Mouse (Mus musculus): ENCODE results near the gene Fam171a2. TPM values are rescaled to one million over a fixed set of nuclear protein-coding genes. Genes with fewer than 3 reads are reported as not detected.

Fam171a2 gene
- polyA plus RNA-seq, 2 experiments, result 0.17 to 1.6 TPM

GRCm38 (mm10) chr11:102407834-102408215, 39.7 kb downstream of the Fam171a2 start, which contains the start of gene Slc25a39:
Gene Slc25a39, minus strand, starts transcription at chr11:102407946.
- Histone ChIP-seq H3K4me3 (ENCODE audit: insufficient read depth in 1 of 2, low read depth in 2 of 2, low read length in 2 of 2) (peak within 1 kb of the TSS; percentile 68 to 86), H3K36me3 (replicated peaks; ENCODE audit: control insufficient read depth, insufficient read depth, low read depth) (peaks cover 30% of the 10 kb centered on the region), H3K9ac (replicated peaks) (peak within 1 kb of the TSS; percentile 99), H3K9me3 (ENCODE audit: control insufficient read depth, low read length) (no peaks in the 10 kb centered on the region), H3K27ac (peak within 1 kb of the TSS; percentile 97), H3K4me2 (ENCODE audit: low read depth) (peak within 1 kb of the TSS; percentile 99), H3K4me1 (replicated peaks; ENCODE audit: control insufficient read depth in 2 of 2, insufficient read depth in 2 of 2, low read length in 1 of 2) (peaks cover 26 to 33% of the 10 kb centered on the region in 2 experiments), H3K27me3 (ENCODE audit: control insufficient read depth, insufficient read depth, low read length) (no peaks in the 10 kb centered on the region)
- WGBS (ENCODE audit: insufficient replicate concordance), result 1% methylated on average over 19 of the region's 19 CpGs
- TF ChIP-seq EP300 (IDR thresholded peaks at IDR 0.05; ENCODE audit: low read depth) (no peak), CTCF (IDR thresholded peaks at IDR 0.05; ENCODE audit: low read depth) (peak; percentile 1; the same call in 1 of the 2 replicates)
- DNase-seq (ENCODE audit: low read depth in 3 of 3, low spot score in 3 of 3) (peak in 2 of 3 experiments; percentile 42 to 50), ATAC-seq (ENCODE audit: insufficient read depth) (peak; percentile 32; the same call in 1 of the 2 replicates)

- H3K9me3 ChIP-seq (ENCODE audit: control insufficient read depth, low read length), result no peaks in the 10 kb centered on the region
- peak overlapping the region; percentile 99 for H3K4me2 ChIP-seq (ENCODE audit: low read depth)
- under 1% methylated on average over 85 of the region's 85 CpGs for WGBS (ENCODE audit: insufficient replicate concordance)
- H3K4me3 ChIP-seq (ENCODE audit: insufficient read depth in 1 of 2, low read depth in 2 of 2, low read length in 2 of 2), result peak overlapping the region; percentile 68 to 86
- H3K36me3 ChIP-seq (replicated peaks; ENCODE audit: control insufficient read depth, insufficient read depth, low read depth), result peaks cover 35% of the 10 kb centered on the region
- peak overlapping the region; percentile 99 for H3K9ac ChIP-seq (replicated peaks)
- peak overlapping the region; percentile 97 for H3K27ac ChIP-seq
- peak; percentile 76 to 78 (median 77) for DNase-seq (ENCODE audit: low read depth in 3 of 3, low spot score in 3 of 3)
- peak; percentile 73 for ATAC-seq (ENCODE audit: insufficient read depth)
- no peaks in the 10 kb centered on the region for H3K27me3 ChIP-seq (ENCODE audit: control insufficient read depth, insufficient read depth, low read length)
- H3K4me1 ChIP-seq (replicated peaks; ENCODE audit: control insufficient read depth in 2 of 2, insufficient read depth in 2 of 2, low read length in 1 of 2), result peaks cover 26 to 33% of the 10 kb centered on the region in 2 experiments
- no peak for TF ChIP-seq EP300 (IDR thresholded peaks at IDR 0.05; ENCODE audit: low read depth)
- peak; percentile 19; the same call in 1 of the 2 replicates for TF ChIP-seq CTCF (IDR thresholded peaks at IDR 0.05; ENCODE audit: low read depth)
Measured at GRCm38 (mm10) chr11:102406900-102407833, 40.3 kb downstream of the Fam171a2 start.

GRCm38 (mm10) chr11:102406401-102406800, 41.1 kb downstream of the Fam171a2 start:
- ATAC-seq (ENCODE audit: insufficient read depth), result no peak
- Histone ChIP-seq H3K27ac (peak overlapping the region; percentile 72), H3K9ac (replicated peaks) (peak overlapping the region; percentile 99), H3K36me3 (replicated peaks; ENCODE audit: control insufficient read depth, insufficient read depth, low read depth) (peaks cover 35% of the 10 kb centered on the region), H3K27me3 (ENCODE audit: control insufficient read depth, insufficient read depth, low read length) (no peaks in the 10 kb centered on the region), H3K4me3 (ENCODE audit: insufficient read depth in 1 of 2, low read depth in 2 of 2, low read length in 2 of 2) (peak overlapping the region; percentile 68 to 86), H3K4me1 (replicated peaks; ENCODE audit: control insufficient read depth in 2 of 2, insufficient read depth in 2 of 2, low read length in 1 of 2) (peaks cover 24 to 30% of the 10 kb centered on the region in 2 experiments), H3K4me2 (ENCODE audit: low read depth) (peak overlapping the region; percentile 99), H3K9me3 (ENCODE audit: control insufficient read depth, low read length) (no peaks in the 10 kb centered on the region)
- TF ChIP-seq CTCF (IDR thresholded peaks at IDR 0.05; ENCODE audit: low read depth) (no peak), EP300 (IDR thresholded peaks at IDR 0.05; ENCODE audit: low read depth) (no peak)
- DNase-seq (ENCODE audit: low read depth in 3 of 3, low spot score in 3 of 3), result no peak
- 19% methylated on average over 3 of the region's 3 CpGs for WGBS (ENCODE audit: insufficient replicate concordance)

- Histone ChIP-seq H3K4me2 (ENCODE audit: low read depth) (peak overlapping the region; percentile 99), H3K9ac (replicated peaks) (peak overlapping the region; percentile 99), H3K4me1 (replicated peaks; ENCODE audit: control insufficient read depth in 2 of 2, insufficient read depth in 2 of 2, low read length in 1 of 2) (peaks cover 21 to 24% of the 10 kb centered on the region in 2 experiments), H3K27me3 (ENCODE audit: control insufficient read depth, insufficient read depth, low read length) (peaks cover 5% of the 10 kb centered on the region), H3K9me3 (ENCODE audit: control insufficient read depth, low read length) (no peaks in the 10 kb centered on the region), H3K27ac (peak overlapping the region; percentile 72), H3K36me3 (replicated peaks; ENCODE audit: control insufficient read depth, insufficient read depth, low read depth) (peaks cover 35% of the 10 kb centered on the region), H3K4me3 (ENCODE audit: insufficient read depth in 1 of 2, low read depth in 2 of 2, low read length in 2 of 2) (peak overlapping the region; percentile 68 to 86)
- WGBS (ENCODE audit: insufficient replicate concordance), result 75% methylated on average over 11 of the region's 11 CpGs
- no peak for ATAC-seq (ENCODE audit: insufficient read depth)
- TF ChIP-seq CTCF (IDR thresholded peaks at IDR 0.05; ENCODE audit: low read depth) (no peak), EP300 (IDR thresholded peaks at IDR 0.05; ENCODE audit: low read depth) (no peak)
- no peak for DNase-seq (ENCODE audit: low read depth in 3 of 3, low spot score in 3 of 3)
Measured at GRCm38 (mm10) chr11:102405544-102406285, 41.8 kb downstream of the Fam171a2 start.

Data from liver, embryonic 14.5 days (tissue).